Mouse (Mus musculus): ENCODE data around the gene L1td1. TPM values are rescaled to one million over a fixed set of nuclear protein-coding genes. Genes with fewer than 3 reads are reported as not detected.

Gene L1td1
- total and polyA plus RNA-seq, 3 experiments: not detected

- TF ChIP-seq TAL1 (IDR thresholded peaks at IDR 0.05; ENCODE audit: low read length): no peak
Observed at GRCm38 (mm10) chr4:98778219-98778618, 51.7 kb downstream of the L1td1 start (continued).

GRCm38 (mm10) chr4:98785851-98786250, 59.3 kb downstream of the L1td1 start:
- Histone ChIP-seq H3K9ac (ENCODE audit: control insufficient read depth, low read depth, low read length, poor library complexity, severe bottlenecking) (no peak overlapping the region), H3K4me1 (ENCODE audit: control insufficient read depth in 1 of 2, insufficient read depth in 2 of 2, low read length in 2 of 2) (no peaks in the 10 kb centered on the region), H3K27me3 (ENCODE audit: control insufficient read depth in 1 of 2, insufficient read depth in 2 of 2, low read length in 2 of 2) (no peaks in the 10 kb centered on the region), H3K79me2 (ENCODE audit: control insufficient read depth, insufficient read depth, low read length, poor library complexity) (no peaks in the 10 kb centered on the region), H3K36me3 (ENCODE audit: control insufficient read depth in 1 of 2, insufficient read depth in 2 of 2, low read length in 2 of 2) (no peaks in the 10 kb centered on the region), H3K27ac (ENCODE audit: control insufficient read depth, low read depth, low read length) (no peak overlapping the region), H3K4me3 (ENCODE audit: control insufficient read depth in 1 of 2, insufficient read depth in 1 of 2, low read depth in 2 of 2, low read length in 2 of 2) (no peak overlapping the region), H3K9me3 (replicated peaks; ENCODE audit: insufficient read depth, low read length) (no peaks in the 10 kb centered on the region)
- DNase-seq (ENCODE audit: low read depth, low spot score): no peak
- TF ChIP-seq HCFC1 (IDR thresholded peaks at IDR 0.05; ENCODE audit: low read depth, low read length) (no peak), BHLHE40 (IDR thresholded peaks at IDR 0.05; ENCODE audit: borderline replicate concordance, low read depth, low read length) (no peak), CHD1 (IDR thresholded peaks at IDR 0.05; ENCODE audit: low read depth, low read length) (no peak), MEF2A (IDR thresholded peaks at IDR 0.05; ENCODE audit: extremely low read depth, insufficient replicate concordance, low read depth, low read length, poor library complexity, severe bottlenecking) (no peak), MYC (IDR thresholded peaks at IDR 0.05; ENCODE audit: low read depth, low read length) (no peak), SMC3 (IDR thresholded peaks at IDR 0.05; ENCODE audit: low read depth, low read length) (no peak), ZKSCAN1 (IDR thresholded peaks at IDR 0.05; ENCODE audit: low read depth, low read length) (no peak), KAT2A (conservative IDR thresholded peaks at IDR 0.05; ENCODE audit: low read depth, low read length) (no peak)

- no peaks in the 10 kb centered on the region for H3K36me3 ChIP-seq (ENCODE audit: control insufficient read depth in 1 of 2, insufficient read depth in 2 of 2, low read length in 2 of 2)
- no peaks in the 10 kb centered on the region for H3K4me1 ChIP-seq (ENCODE audit: control insufficient read depth in 1 of 2, insufficient read depth in 2 of 2, low read length in 2 of 2)
- H3K27ac ChIP-seq (ENCODE audit: control insufficient read depth, low read depth, low read length): no peak overlapping the region
- DNase-seq (ENCODE audit: low read depth, low spot score): no peak
- H3K9ac ChIP-seq (ENCODE audit: control insufficient read depth, low read depth, low read length, poor library complexity, severe bottlenecking): no peak overlapping the region
- no peaks in the 10 kb centered on the region for H3K27me3 ChIP-seq (ENCODE audit: control insufficient read depth in 1 of 2, insufficient read depth in 2 of 2, low read length in 2 of 2)
- H3K4me3 ChIP-seq (ENCODE audit: control insufficient read depth in 1 of 2, insufficient read depth in 1 of 2, low read depth in 2 of 2, low read length in 2 of 2): no peak overlapping the region
- H3K79me2 ChIP-seq (ENCODE audit: control insufficient read depth, insufficient read depth, low read length, poor library complexity): no peaks in the 10 kb centered on the region
- no peaks in the 10 kb centered on the region for H3K9me3 ChIP-seq (replicated peaks; ENCODE audit: insufficient read depth, low read length)
- TF ChIP-seq HCFC1 (IDR thresholded peaks at IDR 0.05; ENCODE audit: low read depth, low read length) (no peak), MAFK (IDR thresholded peaks at IDR 0.05; ENCODE audit: borderline replicate concordance, low read depth, low read length) (no peak), MAZ (IDR thresholded peaks at IDR 0.05; ENCODE audit: low read depth, low read length) (no peak), RCOR1 (IDR thresholded peaks at IDR 0.05; ENCODE audit: low read depth, low read length) (no peak), POLR2A (IDR thresholded peaks at IDR 0.05; ENCODE audit: control insufficient read depth in 1 of 2, insufficient read depth in 1 of 2, low read depth in 1 of 2, low read length in 2 of 2, poor library complexity in 1 of 2) (no peak), MXI1 (IDR thresholded peaks at IDR 0.05; ENCODE audit: low read depth, low read length) (no peak), RAD21 (IDR thresholded peaks at IDR 0.05; ENCODE audit: low read depth, low read length) (no peak), ZNF384 (IDR thresholded peaks at IDR 0.05; ENCODE audit: low read depth, low read length) (no peak), USF2 (IDR thresholded peaks at IDR 0.05; ENCODE audit: borderline replicate concordance in 1 of 2, insufficient read depth in 1 of 2, low read depth in 1 of 2, low read length in 2 of 2) (no peak), SMC3 (IDR thresholded peaks at IDR 0.05; ENCODE audit: low read depth, low read length) (no peak), CTCF (IDR thresholded peaks at IDR 0.05 in 2 of 3, conservative IDR thresholded peaks at IDR 0.05 in 1 of 3; ENCODE audit: control insufficient read depth in 1 of 3, insufficient read depth in 1 of 3, low read depth in 2 of 3, low read length in 3 of 3, poor library complexity in 1 of 3, severe bottlenecking in 1 of 3) (no peak)
Observed at GRCm38 (mm10) chr4:98786281-98786680, 59.7 kb downstream of the L1td1 start.

Other genes with a start within 250 kb of the L1td1 start
- not detected in 2 replicates for gene Kank4, start 90.8 kb downstream of the L1td1 start, total RNA-seq (2012; rRNA removed)
- not detected for gene Kank4, start 90.8 kb downstream of the L1td1 start, polyA plus RNA-seq (2012; ENCODE audit: insufficient read depth in 1 of 2, insufficient read length in 2 of 2, low read depth in 1 of 2, low replicate concordance in 2 of 2, missing spikeins in 1 of 2)
- gene I0C0044D17Rik, start 97.1 kb downstream of the L1td1 start, total RNA-seq (2012; rRNA removed): not detected in 2 replicates
- not detected for gene I0C0044D17Rik, start 97.1 kb downstream of the L1td1 start, polyA plus RNA-seq (2012; ENCODE audit: insufficient read depth in 1 of 2, insufficient read length in 2 of 2, low read depth in 1 of 2, low replicate concordance in 2 of 2, missing spikeins in 1 of 2)
- 68.6 and 70.1 TPM in 2 replicates for gene Usp1, start 197.1 kb downstream of the L1td1 start, total RNA-seq (2012; rRNA removed)
- 100 to 1,000 TPM in 1 of 2 experiments, not detected in 1; 128 TPM for gene Usp1, start 197.1 kb downstream of the L1td1 start, polyA plus RNA-seq (2012; ENCODE audit: insufficient read depth in 1 of 2, insufficient read length in 2 of 2, low read depth in 1 of 2, low replicate concordance in 2 of 2, missing spikeins in 1 of 2)